Mouse (Mus musculus) lung, postnatal 0 days (tissue): Measurements from ENCODE around the gene Trio.

ENCODE experiments used
- CTCF ChIP-seq: IDR thresholded peaks from 2 replicates; pipeline ENCODE4 v1.5.1; 2016; ENCODE audit warnings: antibody characterized with exemption, mild to moderate bottlenecking
- EP300 ChIP-seq: IDR thresholded peaks from 2 replicates; pipeline ENCODE4 v1.6.1; 2016; ENCODE audit warnings: antibody characterized with exemption, mild to moderate bottlenecking, control low read depth

GRCm38 (mm10) chr15:27981258-27981657 is 44.4 kb downstream of the Trio start:
- no peak for TF ChIP-seq EP300
- TF ChIP-seq CTCF: no peak
